Mouse (Mus musculus): ENCODE results near the gene Scg5.

Scg5 gene

DNA sequence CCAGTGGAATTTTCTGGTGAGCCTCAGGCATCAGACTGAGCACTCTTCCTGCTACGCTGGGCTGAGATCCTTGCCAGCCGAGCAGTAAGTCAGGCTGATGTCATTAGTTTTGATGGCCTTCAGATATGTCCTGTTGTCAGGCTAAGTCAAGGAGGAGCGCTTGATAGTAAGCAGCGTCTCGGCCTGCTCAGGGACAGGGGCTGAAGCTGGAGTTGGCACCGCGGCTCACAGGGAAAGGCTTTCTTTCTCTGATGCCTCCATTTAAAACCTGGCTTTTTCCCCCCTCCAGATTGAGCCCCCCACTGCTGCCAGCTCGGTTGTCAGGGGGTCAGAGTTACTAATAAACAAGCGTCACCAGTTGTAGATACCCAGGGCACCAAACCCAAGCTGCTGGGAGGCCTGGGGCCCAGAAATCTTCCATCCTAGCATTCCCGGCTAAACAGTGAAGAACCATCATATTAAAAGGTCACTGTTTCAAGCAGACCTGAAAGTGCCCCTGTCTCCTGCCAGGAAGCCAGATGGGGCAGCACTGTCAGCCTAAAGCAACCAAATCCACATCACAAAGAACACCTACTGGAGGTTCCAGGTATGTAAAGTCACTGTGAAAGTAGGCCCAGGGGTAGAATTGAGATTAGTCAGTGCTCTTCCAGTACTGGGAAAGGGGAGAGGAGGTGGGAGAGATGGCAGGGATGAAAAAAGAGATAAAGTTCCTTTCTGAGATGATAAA, 21.9 kb downstream of the Scg5 start:
- DNase-seq (ENCODE audit: low spot score in 2 of 2) = no peak

DNA sequence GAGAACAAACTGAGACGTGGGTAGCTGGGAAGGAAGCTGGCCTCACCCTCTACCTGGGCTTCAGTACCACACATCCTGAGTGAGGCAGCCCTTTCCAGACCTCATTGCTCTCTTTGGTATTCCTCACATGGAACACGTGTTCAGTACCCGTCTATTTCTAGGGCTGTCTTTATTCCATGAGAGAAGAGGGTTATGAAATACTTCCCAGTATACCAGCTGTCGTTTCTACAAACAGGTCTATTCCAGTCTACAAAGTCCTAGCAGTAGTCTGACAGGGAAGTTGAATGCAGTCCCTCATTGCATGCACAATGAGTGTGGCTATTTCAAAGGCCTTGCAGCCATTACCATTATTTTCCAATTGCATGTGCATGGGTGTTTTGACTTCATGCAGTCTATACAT, 23.2 kb downstream of the Scg5 start:
- no peak for DNase-seq (ENCODE audit: low spot score in 2 of 2)

DNA sequence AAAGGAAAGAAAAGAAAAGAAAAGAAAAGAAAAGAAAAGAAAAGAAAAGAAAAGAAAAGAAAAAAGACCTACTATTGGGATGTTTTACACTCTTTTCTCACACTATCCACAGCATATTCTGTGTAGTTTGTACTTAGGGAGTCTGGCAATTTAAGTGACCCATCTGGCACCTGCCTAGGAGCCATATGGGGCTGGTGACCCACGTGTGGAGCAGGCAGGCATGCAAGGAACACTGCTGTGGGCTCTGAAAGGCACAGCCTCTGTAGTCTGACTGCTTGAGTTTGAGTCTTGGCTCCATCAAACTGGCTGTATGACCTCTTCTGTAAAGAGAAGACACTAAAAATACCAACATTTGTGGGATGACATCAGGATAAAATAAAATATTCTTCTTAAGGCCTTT, 25.2 kb downstream of the Scg5 start:
- DNase-seq (ENCODE audit: low spot score in 2 of 2) = no peak

DNA sequence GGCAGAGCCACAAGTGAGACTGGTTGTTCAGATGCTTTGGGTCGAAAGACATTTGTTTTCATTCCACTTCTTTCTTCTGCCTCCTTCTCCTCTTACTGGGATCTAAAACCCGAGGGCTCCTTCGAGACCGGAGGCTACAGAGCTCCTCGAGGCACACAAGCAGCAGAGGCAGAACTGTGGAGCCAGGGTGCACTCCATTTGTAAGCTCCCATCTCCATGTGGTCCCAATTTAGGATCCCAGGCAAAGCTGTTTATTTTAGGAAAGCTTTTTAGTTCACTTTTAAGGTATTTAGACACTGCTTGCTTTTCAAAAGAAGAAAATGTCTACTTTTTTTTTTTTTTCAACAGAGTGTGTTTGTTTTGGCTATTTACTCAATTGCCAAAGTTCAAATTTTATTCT, 28.1 kb downstream of the Scg5 start:
- DNase-seq (ENCODE audit: low spot score in 2 of 2) = no peak

DNA sequence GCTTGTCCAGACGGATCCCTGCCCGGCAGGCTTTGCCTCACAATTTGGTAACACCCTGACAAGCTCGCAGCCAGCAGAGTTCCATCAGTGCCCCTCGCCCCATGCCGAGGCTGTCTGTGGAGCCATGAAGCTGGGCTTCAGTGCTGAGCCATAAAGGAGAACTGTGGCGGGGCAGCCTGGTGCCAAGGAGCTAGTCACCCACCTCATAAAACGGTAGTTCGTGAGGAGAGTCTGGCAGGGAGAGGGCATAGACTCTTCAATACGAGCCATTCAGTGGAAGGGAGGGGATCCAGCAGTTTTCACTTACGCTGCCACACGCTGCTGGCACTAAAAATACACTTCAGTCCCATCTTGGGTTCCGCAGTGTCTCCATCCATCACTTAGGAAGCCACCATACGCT, 30.3 kb downstream of the Scg5 start:
- DNase-seq (ENCODE audit: low spot score in 2 of 2) = no peak

DNA sequence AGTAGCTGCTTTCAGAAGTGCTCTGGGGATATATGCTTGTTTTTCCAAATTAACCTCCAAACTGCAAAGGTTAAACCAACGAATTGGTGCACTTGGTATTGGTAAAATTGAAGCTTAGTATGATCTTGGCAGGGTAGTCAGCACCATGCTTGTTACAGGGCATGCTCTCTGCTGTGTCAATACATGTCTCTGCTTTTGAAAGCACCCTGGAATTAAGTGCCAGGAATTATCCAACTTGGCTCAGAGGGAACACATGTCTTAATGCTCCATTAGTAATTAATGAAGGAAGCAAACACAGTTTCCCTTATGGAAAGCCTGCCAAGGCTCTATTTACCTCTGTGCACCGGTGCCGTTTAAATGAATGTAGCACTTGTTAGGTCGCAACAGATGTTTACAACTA, 33.7 kb downstream of the Scg5 start:
- no peak for DNase-seq (ENCODE audit: low spot score in 2 of 2)

DNA sequence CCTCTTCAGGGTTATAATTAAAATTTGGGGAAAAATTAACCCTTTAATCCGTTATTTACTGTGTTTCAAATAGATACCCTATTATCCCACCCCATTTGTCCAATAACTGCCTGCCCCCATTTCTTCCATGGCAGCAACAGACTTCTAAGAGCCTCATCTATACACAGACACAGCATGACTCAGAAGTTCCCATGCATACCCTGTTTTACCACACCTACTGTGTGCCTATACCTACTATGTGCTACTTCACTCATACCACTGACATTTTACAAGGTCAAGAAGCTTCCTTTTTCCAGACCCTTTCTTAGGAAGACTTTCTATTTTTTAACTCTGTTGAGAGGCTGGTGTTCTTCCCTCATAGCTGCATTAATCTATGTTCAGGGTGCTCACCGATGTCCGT, 35.4 kb downstream of the Scg5 start:
- DNase-seq (ENCODE audit: low spot score in 2 of 2) = no peak

DNA sequence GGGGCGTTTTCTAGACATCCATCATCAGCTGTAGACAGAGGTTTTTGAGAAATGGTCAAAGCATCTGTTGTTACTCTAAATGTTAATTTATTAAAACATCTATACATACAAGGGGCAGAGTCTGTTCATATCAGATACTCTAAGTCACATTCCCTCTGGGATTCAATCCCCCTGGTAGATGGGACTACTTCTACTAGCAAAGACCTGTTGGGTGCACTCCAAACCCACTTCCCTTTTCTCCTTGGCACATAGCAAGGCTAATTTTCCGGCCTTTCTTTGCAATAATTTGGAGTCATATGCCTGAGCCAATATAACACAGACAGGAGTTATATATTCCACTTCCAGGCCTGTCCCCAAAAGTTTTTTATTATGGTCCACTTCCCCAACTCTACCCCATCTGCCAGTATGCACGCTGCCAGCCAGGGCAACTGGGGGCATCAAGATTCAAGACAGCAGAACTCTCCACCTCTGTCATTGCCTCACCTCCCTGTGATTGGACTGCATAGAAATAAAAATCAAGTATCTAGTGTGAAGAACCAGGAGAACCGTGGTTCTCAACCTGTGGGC, 40.0 kb downstream of the Scg5 start:
- no peak for DNase-seq (ENCODE audit: low spot score in 2 of 2)

DNA sequence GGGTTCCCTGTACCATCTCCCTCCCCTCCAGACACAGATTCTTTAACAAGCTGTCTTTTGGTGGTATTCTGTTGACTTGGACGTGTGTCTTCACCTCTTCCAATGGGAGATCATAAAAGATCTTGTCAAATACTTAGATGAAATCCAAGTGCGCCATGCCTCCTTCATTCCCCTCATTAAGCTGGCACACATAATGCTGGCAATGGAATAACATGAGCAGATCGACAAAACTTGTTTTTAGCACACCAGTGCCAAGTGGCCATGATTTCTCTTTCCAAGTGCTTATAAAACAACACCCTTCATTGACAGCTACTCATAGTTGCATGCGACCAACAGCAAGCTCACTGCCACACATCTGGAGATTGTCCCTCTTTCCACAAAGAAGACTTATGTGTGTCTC, 41.0 kb downstream of the Scg5 start:
- no peak for DNase-seq (ENCODE audit: low spot score in 2 of 2)

DNA sequence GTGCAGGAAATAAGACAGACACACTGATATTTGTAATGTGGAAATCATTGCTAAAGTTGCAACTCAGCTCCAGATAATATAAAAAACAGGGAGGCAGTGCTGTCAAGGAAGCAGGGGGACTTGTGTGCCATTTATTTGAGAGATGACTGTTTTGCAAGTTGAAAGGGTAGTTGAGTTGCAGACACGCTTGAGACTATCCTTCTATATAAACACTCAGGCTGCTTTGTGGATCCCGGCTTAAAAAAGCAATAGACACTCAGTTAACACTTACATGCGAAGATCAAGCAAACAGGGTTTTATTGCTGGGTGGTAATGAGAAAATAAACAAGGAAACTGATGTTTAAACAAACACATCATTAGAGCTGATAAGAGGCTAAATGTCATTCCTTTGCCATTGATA, 44.1 kb downstream of the Scg5 start:
- DNase-seq (ENCODE audit: low spot score in 2 of 2) = no peak

DNA sequence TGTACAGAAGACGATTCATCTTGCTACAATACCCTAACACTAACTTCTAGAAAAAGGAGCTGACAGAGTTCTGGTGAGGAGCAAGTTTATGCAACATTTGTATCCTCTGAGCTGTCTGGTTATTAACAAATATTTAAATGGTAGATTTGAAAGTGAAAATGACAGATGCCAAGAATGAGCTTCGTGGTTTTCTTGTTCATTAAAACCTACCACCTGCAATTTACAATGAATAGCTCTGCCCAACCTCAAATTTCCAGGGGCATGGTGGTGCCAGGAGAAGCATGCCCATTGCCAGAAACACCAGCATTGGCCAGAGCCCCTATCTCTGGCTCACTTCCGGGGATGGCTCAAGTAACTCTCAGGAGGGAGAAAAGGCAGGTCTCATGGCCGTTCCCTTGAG, 47.4 kb downstream of the Scg5 start:
- no peak for DNase-seq (ENCODE audit: low spot score in 2 of 2)

DNA sequence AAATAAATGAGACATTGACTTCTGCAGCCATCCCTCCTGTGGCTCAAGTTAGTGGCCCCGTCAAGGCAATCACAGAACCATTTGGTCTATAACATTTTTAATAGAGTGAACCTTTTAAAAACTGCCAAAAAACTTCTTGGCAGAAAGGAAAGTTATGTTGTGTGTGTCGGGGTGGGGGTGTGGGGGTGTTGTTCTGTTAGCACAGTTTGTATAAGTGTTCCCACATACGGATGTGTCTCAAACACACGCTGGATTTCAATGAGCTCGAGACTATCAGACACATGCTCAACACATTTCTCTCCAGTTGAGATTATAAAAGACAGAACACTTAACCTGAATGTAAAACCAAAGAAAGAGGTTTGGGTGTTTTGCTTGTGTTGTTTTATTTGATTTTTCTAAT, 47.8 kb downstream of the Scg5 start:
- no peak for DNase-seq (ENCODE audit: low spot score in 2 of 2)

DNA sequence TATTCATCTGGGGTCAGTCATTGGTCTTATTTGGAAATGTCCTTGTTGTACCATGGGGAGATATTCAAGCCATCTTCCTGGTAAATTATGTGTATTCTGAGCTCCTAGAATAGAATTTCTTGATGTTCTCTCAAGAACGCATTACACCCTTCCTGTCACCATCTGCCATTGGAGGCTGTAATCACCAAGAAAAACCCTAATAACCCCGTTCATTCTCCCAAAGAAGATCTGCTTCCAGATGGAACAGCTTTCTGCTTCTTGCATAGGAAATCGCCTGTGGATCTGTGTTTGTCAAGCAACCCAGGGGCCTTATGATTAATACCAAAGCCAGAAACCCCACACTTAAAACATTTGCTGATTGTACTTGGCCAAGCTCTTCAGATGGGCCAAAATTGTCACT, 49.6 kb downstream of the Scg5 start:
- no peak for DNase-seq (ENCODE audit: low spot score in 2 of 2)

DNA sequence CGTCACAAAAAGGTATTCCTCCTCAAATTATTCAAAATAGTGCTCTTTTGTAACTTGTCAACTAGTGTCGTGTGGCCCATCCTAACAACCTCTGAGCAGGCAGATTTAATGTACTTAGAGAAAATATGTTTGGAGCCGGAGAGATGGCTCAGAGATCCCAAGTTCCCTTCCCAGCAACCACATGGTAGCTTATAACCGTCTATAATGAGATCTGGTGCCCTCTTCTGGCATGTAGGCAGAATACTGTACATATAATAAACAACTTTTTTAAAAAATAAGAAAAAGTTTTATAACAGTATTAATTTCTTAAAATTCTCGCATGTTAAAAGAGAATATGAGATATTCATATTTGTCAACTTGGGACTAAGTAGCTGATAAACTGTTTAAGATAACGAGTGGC, 50.9 kb downstream of the Scg5 start:
- no peak for DNase-seq (ENCODE audit: low spot score in 2 of 2)

DNA sequence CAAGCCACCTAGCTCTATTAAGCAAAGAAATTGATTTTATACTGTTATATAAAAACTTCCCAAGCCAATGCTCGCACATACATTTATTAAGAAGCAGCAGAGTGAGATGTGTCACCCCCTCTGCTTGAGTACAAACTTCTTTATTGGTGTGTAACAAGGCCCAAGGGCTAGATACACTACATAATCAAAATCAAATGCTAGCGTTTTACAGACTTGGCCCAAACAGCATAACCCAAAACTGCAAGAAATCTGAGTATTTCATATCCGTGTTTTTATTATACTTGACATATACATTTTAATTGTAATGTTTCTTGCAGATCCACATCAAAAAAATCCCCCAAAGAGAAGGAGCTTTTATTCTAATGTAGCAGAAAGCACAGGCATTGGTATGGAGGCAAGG, 52.6 kb downstream of the Scg5 start:
- no peak for DNase-seq (ENCODE audit: low spot score in 2 of 2)

DNA sequence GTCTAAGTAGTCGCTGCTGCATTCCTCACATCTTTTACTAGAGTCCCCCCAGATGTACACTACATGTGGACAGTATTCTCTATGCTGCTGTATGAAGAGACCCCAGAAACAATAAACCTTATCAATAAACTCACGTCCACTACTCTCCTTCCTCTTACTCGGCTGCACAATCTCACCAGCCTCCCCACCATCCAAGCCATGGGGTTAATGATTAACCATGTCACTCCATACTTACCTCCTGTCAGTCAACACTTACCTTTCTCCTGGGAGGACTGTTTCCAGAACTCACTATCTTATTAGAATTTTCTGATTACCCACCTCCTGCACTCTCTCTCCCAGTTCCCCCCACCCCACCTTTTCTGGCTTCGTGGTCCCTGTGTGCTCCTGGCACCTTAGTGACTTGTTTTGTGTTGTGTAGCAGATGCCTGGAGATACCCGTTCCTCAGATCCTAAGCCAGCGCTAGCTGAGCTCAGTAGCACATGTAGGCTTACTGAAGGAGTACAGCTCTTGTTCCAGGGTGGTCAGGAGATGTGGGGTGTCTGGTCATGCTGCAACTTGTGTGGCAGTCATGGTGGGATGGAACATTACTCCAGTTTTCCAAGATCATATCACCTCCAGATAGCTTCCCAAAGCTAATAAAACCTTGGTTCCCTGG, 54.6 kb downstream of the Scg5 start:
- DNase-seq (ENCODE audit: low spot score in 2 of 2) = no peak

DNA sequence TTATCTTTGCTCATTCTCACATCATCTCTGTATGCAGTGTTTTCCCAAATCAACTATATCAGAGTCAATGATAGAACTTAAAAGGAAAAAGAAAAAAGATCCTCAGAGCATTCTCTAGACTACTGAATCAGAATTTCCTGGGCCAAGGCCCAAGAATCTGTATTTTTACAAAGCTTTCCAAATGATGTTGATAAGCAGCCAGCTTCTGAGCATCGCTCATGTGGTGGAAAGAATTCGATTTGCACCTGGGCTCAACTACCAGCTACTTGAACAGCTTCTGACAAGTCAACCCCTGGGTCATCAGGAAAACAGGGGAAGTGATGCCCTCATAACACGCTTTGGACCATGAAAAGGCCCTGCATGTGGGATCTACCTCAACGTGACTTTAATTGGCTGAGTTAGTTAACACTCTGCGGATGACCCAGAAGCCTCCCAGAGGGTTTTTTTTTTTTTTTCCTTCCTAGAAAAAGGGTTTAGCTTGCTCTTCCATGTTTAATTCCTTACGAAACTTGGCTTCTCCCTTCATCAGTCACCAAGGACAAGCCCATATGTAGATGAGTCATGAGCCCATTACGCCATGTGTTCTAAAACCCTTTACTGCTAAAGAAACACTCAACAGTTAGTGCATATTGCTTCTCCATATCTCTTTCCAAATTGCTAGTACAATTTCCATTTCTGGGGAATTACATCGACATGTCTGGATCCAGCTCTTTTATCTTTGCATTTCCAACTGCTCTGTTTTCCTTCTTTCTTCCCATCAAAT, 60.2 kb downstream of the Scg5 start:
- no peak for DNase-seq (ENCODE audit: low spot score in 2 of 2)

DNA sequence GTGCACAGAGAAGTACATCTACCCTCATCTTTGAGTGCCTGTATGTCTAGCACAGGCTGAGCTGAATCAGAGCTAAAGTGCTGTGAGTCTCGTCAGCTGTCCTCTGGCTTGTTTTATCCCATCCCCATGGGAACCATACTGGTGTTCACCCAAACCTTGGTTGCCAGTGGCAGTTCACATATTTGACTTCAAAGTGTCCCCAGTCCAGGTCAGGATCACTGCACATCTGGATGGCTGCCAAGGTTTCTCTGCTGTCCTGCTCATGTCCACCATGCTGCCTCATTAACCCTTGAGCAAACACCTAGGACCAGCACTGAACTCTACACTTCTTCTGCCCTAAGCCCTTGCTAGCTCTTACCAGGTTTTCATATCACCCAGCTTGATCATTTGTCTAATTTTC, 63.0 kb downstream of the Scg5 start:
- DNase-seq (ENCODE audit: low spot score in 2 of 2) = no peak

DNA sequence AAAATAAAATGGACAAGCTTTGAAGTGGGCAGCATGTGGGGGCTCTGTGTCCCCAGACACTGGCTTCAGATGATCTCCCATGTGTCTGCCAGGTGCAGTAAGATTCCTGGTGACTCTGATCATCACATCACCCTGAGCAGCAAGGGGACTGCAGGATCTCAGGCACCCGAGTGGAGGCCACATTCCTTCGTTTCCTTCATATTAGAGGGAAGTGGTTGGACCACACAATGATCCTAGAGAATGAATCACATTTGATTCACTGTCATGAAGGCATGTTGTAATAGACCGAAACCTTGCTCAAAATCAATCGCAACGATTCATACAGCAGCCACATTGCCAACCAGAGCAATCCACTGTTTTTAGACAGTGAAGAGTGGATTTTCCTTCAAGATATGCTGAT, 64.0 kb downstream of the Scg5 start:
- DNase-seq (ENCODE audit: low spot score in 2 of 2) = no peak

DNA sequence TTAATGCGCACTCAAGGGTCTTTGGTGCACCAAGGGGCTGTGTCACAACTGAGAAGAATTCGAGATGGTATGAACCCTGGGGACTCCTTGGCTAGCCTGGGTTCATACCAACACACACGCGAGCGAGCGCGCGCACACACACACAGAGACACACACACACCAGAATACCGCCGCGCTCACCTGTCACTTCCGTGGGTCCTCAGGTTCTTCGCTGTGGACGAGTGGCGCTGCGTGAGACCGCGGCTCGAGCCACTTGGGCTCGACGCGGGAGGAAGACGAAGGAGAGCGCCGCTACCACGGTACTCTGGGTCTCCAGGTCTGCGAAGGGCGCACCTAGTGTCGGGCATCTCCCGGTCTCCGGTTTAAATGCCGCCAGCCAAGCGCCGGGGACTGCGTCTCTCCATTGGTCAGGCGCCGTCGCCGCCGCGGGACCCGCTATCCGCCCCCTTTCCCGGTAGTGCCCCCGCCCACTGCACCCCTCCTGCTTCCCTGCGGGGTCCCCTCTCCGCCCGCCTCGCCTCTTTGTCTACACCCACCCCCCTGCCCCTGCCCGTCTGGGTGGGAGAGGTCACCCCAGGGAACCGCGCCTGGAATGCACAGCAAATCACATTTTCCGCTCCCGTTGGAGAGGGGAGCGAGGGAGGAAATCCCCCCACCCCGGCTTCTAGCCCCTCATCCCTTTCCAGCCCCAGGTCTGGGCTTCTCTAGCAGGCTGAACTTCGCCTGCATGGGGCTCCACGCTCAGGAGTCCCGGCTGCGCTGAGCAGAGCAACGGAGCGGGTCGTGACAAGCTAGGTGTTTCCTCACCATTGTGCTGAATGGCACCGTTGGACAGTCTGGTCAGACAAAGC, 70.4 kb downstream of the Scg5 start, which contains the start of gene Grem1:
Grem1 (minus strand) TSS at position 336 of the 851 bp plus-strand sequence.
- peak; percentile 33 for DNase-seq (ENCODE audit: low spot score in 2 of 2)

DNA sequence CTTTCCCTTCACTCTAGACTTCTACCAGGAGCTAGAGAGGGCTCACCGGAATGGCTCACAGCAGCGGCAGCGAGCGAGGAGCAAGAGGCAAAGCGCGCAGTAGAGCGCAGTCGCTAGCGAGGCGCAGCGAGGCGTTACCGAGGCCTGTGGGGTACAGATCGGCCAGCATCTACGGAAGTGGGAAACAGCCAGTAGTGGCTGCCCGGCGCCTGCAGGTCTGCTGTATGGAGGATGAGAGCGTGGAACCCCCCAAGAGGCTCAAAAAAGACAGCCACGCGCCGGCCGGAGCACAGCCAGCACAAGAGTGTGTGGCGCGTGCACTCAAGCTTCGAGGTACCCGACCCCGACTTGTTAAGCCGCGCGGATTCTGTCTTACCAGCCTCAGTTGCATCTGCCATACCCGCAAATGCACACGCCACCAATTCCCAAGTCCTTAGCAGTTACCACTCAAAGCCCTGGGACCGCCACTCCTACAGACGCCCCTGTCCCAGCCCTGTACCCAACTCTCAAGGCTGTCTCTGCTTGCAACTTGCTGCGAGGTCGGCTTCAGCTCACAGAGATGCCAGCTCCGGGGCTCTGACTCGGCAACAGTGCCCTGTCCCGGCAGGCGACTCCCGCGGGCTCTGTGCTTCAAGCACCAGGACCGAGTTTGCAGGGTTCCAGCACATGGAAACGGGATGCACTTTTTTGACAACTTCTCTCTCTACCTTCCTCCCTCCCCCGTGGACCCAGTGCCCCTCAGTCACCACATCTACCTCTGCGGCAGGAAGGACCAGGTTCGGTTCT, 71.2 kb downstream of the Scg5 start:
- peak; percentile 51 to 56 for DNase-seq (ENCODE audit: low spot score in 2 of 2)

Measured in right cerebral cortex, postnatal 10 days (tissue).